Mouse (Mus musculus): ENCODE measurements around the gene Smyd4. TPM values are rescaled to one million over a fixed set of nuclear protein-coding genes. Genes with fewer than 3 reads are reported as not detected.
A peak's percentile ranks its signal among the peaks of the same experiment; 100 is the strongest.

Gene Smyd4
- polyA plus RNA-seq, 1 experiment from 2014 or later: 13.9 TPM

DNA sequence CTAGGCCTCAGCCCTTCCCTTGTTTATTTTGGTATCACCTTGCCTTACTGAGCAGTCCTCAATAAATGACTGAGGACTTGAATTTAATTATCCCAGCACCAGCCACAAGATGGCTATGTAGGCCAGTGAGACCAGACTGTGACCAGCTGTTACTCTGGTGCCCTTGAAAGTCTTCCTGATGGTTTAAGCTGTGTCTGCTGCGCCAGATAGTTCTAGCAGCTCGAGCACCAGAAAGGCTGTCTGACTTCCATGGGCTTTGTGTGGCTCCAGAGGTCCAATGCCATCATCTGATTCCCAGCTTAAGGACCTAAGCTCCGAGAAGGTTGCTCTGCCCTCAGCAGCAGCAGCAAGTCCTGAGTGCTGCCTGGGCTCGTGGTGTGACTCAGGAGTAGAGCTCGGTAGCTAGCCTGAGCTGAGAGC lies 54.0 kb downstream of the Smyd4 start:
- H3K9me3 ChIP-seq (ENCODE audit: control insufficient read depth, low read length): no peaks in the 10 kb centered on the region
- DNase-seq (ENCODE audit: low spot score): peak; percentile 64
- no peak overlapping the region for H3K4me3 ChIP-seq (ENCODE audit: low read depth, low read length)
- no peaks in the 10 kb centered on the region for H3K4me1 ChIP-seq (replicated peaks; ENCODE audit: control insufficient read depth, insufficient read depth, low read length)
- H3K27ac ChIP-seq (ENCODE audit: low read depth, low read length): no peak overlapping the region
- no peak overlapping the region for H3K4me2 ChIP-seq (replicated peaks; ENCODE audit: low read depth, low read length)
- no peaks in the 10 kb centered on the region for H3K36me3 ChIP-seq (ENCODE audit: control insufficient read depth, insufficient read depth, low read length)
- WGBS: 70% methylated on average over 5 of the region's 5 CpGs
- H3K27me3 ChIP-seq (ENCODE audit: control insufficient read depth, insufficient read depth, low read length): no peaks in the 10 kb centered on the region
- 0 out of 2 replicates have a peak, but pooled peaks have one; percentile 54 for ATAC-seq (ENCODE audit: low FRiP score)
- H3K9ac ChIP-seq (ENCODE audit: low read depth, low read length): 0 out of 2 replicates have a peak overlapping the region, but pooled peaks have one; percentile 16

DNA sequence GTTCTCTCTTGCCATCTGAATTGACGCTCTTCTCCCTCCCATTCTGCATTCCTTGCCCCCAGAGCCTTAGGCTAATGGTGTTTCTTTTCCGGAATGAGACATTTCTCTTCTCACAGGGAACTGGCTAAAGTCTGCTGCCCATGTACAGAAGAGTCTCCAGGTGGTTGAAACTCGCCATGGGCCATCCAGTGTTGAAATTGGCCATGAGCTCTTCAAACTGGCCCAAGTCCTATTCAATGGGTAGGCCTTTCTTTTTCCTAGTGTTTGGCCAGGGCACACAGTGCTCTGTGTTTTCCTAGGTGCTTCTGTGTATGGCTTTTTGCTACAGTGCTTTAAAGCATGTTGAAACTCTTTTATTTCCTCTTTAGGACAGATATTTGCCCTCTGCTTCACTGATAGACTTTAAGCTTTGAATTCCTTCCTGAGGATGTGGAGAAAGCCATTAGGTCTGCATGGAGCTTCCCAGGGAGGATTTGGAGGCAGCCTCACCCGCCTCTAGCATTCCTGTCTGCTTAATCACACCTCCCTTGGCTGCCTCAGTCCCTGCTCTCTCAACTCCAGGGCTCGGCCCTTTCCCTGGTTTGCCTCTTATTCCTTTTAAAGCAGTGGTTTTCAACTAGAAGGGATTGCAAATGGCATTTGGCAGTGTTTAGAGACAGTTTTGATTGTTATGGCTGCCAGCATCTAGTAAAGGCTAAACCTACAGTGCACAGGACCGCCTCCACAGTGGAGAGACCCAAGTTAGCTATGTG lies 55.2 kb downstream of the Smyd4 start:
- no peaks in the 10 kb centered on the region for H3K27me3 ChIP-seq (ENCODE audit: control insufficient read depth, insufficient read depth, low read length)
- H3K4me3 ChIP-seq (ENCODE audit: low read depth, low read length): no peak overlapping the region
- no peak overlapping the region for H3K9ac ChIP-seq (ENCODE audit: low read depth, low read length)
- no peak overlapping the region for H3K4me2 ChIP-seq (replicated peaks; ENCODE audit: low read depth, low read length)
- H3K4me1 ChIP-seq (replicated peaks; ENCODE audit: control insufficient read depth, insufficient read depth, low read length): no peaks in the 10 kb centered on the region
- no peaks in the 10 kb centered on the region for H3K9me3 ChIP-seq (ENCODE audit: control insufficient read depth, low read length)
- H3K27ac ChIP-seq (ENCODE audit: low read depth, low read length): no peak overlapping the region
- DNase-seq (ENCODE audit: low spot score) (no peak), ATAC-seq (ENCODE audit: low FRiP score) (no peak)
- H3K36me3 ChIP-seq (ENCODE audit: control insufficient read depth, insufficient read depth, low read length): no peaks in the 10 kb centered on the region
- 76% methylated on average over 6 of the region's 6 CpGs for WGBS

DNA sequence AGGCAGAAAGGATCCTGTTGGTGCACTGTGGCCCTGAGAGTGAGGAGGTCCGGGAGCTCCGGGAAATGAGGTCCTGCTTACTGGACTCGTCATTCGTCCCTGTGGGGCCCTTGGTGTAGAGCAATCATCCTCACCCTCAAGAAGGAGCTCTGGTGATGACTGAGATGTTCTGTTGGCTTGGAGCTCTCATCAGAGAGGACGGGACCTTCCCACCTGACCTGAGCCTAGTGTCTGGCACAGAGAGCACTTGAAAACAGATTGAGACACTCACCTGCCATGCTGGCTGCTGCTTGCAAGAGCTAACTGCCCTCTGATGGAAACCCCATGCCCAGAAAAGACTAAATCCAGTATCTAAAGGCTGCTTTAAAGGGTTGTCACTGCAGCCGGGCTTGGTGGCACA lies 56.6 kb downstream of the Smyd4 start:
- no peaks in the 10 kb centered on the region for H3K4me1 ChIP-seq (replicated peaks; ENCODE audit: control insufficient read depth, insufficient read depth, low read length)
- no peak overlapping the region for H3K4me2 ChIP-seq (replicated peaks; ENCODE audit: low read depth, low read length)
- no peak overlapping the region for H3K27ac ChIP-seq (ENCODE audit: low read depth, low read length)
- H3K27me3 ChIP-seq (ENCODE audit: control insufficient read depth, insufficient read depth, low read length): no peaks in the 10 kb centered on the region
- no peak overlapping the region for H3K4me3 ChIP-seq (ENCODE audit: low read depth, low read length)
- no peaks in the 10 kb centered on the region for H3K36me3 ChIP-seq (ENCODE audit: control insufficient read depth, insufficient read depth, low read length)
- H3K9ac ChIP-seq (ENCODE audit: low read depth, low read length): no peak overlapping the region
- H3K9me3 ChIP-seq (ENCODE audit: control insufficient read depth, low read length): no peaks in the 10 kb centered on the region
- DNase-seq (ENCODE audit: low spot score) (no peak), ATAC-seq (ENCODE audit: low FRiP score) (no peak)
- WGBS: 91% methylated on average over 6 of the region's 6 CpGs

DNA sequence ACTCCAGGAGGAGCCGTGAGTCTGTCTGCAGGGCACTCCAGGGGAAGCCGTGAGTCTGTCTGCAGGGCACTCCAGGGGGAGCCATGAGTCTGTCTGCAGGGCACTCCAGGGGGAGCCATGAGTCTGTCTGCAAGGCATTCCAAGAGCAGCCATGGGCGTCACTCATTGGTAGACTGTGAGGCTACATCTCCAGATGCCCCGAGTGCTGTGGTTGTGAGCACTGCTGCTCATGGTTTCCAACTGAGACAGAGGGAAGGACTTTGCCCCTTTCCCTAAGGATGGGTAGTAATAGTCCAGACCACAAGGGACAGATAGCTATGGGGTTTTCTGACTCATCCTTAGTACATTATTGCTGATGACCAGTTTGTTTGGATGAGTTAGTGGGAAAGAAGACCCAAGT lies 57.9 kb downstream of the Smyd4 start:
- 53% methylated on average over 4 of the region's 4 CpGs for WGBS

DNA sequence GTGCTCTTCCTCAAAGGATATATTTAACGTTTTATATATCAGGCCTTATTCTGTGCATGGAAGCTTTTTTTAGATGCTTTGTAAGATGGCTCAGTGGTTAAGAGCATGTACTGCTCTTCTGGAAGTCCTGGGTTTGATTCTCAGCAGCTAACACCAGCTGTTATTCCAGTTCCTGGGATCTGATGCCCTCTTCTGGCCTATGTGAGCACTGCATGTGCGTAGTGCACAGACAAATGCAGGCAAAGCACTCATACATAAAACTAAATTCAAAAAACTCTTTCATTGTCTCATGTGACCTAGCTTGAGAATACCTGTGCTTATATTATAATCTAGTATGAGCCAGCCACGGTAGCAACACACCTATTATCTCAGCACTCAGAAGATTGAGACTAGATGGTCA lies 58.6 kb downstream of the Smyd4 start:
- H3K27ac ChIP-seq (ENCODE audit: low read depth, low read length): no peak overlapping the region
- H3K4me2 ChIP-seq (replicated peaks; ENCODE audit: low read depth, low read length): no peak overlapping the region
- H3K9me3 ChIP-seq (ENCODE audit: control insufficient read depth, low read length): no peaks in the 10 kb centered on the region
- H3K9ac ChIP-seq (ENCODE audit: low read depth, low read length): no peak overlapping the region
- no peak overlapping the region for H3K4me3 ChIP-seq (ENCODE audit: low read depth, low read length)
- H3K27me3 ChIP-seq (ENCODE audit: control insufficient read depth, insufficient read depth, low read length): no peaks in the 10 kb centered on the region
- no peaks in the 10 kb centered on the region for H3K36me3 ChIP-seq (ENCODE audit: control insufficient read depth, insufficient read depth, low read length)
- peak; percentile 61 for DNase-seq (ENCODE audit: low spot score)
- WGBS: 34% methylated on average over 3 of the region's 3 CpGs
- ATAC-seq (ENCODE audit: low FRiP score): no peak
- H3K4me1 ChIP-seq (replicated peaks; ENCODE audit: control insufficient read depth, insufficient read depth, low read length): no peaks in the 10 kb centered on the region

More for the DNA sequence above, 57.9 kb downstream of the Smyd4 start:
- Histone ChIP-seq H3K4me3 (ENCODE audit: low read depth, low read length) (no peak overlapping the region), H3K4me2 (replicated peaks; ENCODE audit: low read depth, low read length) (no peak overlapping the region), H3K4me1 (replicated peaks; ENCODE audit: control insufficient read depth, insufficient read depth, low read length) (no peaks in the 10 kb centered on the region), H3K36me3 (ENCODE audit: control insufficient read depth, insufficient read depth, low read length) (no peaks in the 10 kb centered on the region), H3K9me3 (ENCODE audit: control insufficient read depth, low read length) (no peaks in the 10 kb centered on the region), H3K9ac (ENCODE audit: low read depth, low read length) (no peak overlapping the region), H3K27me3 (ENCODE audit: control insufficient read depth, insufficient read depth, low read length) (no peaks in the 10 kb centered on the region), H3K27ac (ENCODE audit: low read depth, low read length) (no peak overlapping the region)
- ATAC-seq (ENCODE audit: low FRiP score) (no peak), DNase-seq (ENCODE audit: low spot score) (no peak)

DNA sequence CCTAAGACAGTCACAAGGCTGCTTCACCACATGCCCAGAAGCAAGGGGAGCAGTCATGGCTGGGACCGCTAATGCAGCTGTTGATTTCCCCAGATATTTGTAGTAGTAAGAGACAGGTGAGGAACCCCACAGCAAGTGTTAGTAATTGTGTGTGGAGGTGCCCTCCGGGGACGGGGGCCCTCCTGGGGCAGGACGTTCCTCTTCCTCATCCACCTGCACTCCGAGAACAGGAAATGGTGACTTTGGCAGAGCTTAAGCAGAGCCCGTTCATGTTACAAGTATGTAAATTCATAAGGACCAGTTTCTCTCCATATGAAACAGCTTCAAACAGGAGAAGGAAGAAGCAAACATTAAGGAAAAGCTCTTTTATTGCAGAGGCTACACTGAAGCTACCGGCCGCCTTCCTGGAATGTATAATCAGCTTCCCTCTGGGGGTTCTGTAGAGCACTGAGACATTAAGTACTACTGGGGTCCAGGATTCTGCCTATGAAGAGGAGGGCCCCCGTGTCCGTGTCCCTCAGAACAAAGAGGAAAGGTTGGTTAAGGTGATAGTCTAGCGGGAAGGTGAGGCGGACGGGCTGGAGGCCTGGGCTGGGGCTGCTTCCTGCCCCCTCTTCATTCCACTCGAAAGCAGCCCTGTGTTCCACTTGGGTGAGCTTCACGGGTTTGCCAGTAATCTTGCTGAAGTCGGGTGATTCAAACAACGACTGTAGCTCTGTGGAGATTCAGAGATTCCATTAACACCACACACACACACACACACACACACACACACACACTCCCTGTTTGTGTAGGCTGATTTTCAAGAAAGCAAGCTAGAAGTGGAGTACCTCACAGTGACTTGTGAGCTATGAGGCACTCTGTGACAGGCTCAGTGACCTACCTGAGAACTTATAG lies 61.7 kb downstream of the Smyd4 start:
- 85% methylated on average over 17 of the region's 17 CpGs for WGBS
- H3K27ac ChIP-seq (ENCODE audit: low read depth, low read length): no peak overlapping the region
- no peaks in the 10 kb centered on the region for H3K9me3 ChIP-seq (ENCODE audit: control insufficient read depth, low read length)
- H3K4me1 ChIP-seq (replicated peaks; ENCODE audit: control insufficient read depth, insufficient read depth, low read length): no peaks in the 10 kb centered on the region
- no peak overlapping the region for H3K4me2 ChIP-seq (replicated peaks; ENCODE audit: low read depth, low read length)
- DNase-seq (ENCODE audit: low spot score): no peak
- no peak overlapping the region for H3K9ac ChIP-seq (ENCODE audit: low read depth, low read length)
- no peak for ATAC-seq (ENCODE audit: low FRiP score)
- no peak overlapping the region for H3K4me3 ChIP-seq (ENCODE audit: low read depth, low read length)
- H3K27me3 ChIP-seq (ENCODE audit: control insufficient read depth, insufficient read depth, low read length): no peaks in the 10 kb centered on the region
- no peaks in the 10 kb centered on the region for H3K36me3 ChIP-seq (ENCODE audit: control insufficient read depth, insufficient read depth, low read length)

DNA sequence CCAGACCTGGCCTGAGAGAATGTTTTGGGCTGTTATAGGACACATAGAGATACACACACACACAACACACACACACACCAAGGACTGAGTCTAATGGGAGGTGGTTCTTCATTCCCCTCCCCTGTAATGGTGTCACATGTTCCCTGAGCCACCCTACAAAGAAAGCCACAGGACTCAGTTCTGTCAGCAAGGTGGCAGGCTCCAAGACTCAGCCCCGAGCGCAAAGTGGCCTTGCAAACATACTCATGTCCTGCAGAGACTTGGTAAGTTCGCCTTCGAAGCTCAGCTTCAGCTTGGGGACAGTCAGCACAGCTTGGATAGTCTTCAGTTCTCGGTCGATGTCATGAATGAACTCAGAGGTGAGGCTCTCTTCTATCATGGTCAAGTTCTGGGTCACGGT lies 62.4 kb downstream of the Smyd4 start:
- no peak overlapping the region for H3K27ac ChIP-seq (ENCODE audit: low read depth, low read length)
- 95% methylated on average over 7 of the region's 7 CpGs for WGBS
- no peaks in the 10 kb centered on the region for H3K27me3 ChIP-seq (ENCODE audit: control insufficient read depth, insufficient read depth, low read length)
- no peak overlapping the region for H3K4me2 ChIP-seq (replicated peaks; ENCODE audit: low read depth, low read length)
- H3K4me1 ChIP-seq (replicated peaks; ENCODE audit: control insufficient read depth, insufficient read depth, low read length): no peaks in the 10 kb centered on the region
- no peak for DNase-seq (ENCODE audit: low spot score)
- ATAC-seq (ENCODE audit: low FRiP score): no peak
- no peaks in the 10 kb centered on the region for H3K9me3 ChIP-seq (ENCODE audit: control insufficient read depth, low read length)
- no peak overlapping the region for H3K4me3 ChIP-seq (ENCODE audit: low read depth, low read length)
- H3K9ac ChIP-seq (ENCODE audit: low read depth, low read length): no peak overlapping the region
- H3K36me3 ChIP-seq (ENCODE audit: control insufficient read depth, insufficient read depth, low read length): no peaks in the 10 kb centered on the region

DNA sequence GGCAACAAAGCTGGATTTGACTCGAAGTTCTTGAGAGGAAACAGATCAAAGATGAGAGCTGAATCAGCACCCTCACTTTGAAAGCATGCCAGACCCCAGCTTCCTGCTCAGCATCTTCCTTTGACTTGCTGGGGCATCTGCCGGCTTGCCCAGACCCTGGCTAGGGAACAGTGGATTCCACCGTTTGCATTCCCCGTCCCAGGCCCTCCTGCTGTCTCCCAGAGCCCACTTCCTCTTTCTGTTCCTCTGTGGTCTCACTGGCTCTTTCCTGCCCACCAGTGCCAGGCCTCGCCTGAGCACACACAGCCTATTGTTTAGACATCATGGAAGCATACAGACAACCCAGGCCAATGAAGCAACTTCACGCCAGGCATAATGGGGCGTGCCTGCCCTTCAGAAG lies 66.9 kb downstream of the Smyd4 start:
- Histone ChIP-seq H3K4me1 (replicated peaks; ENCODE audit: control insufficient read depth, insufficient read depth, low read length) (no peaks in the 10 kb centered on the region), H3K4me2 (replicated peaks; ENCODE audit: low read depth, low read length) (no peak overlapping the region), H3K9ac (ENCODE audit: low read depth, low read length) (no peak overlapping the region), H3K27me3 (ENCODE audit: control insufficient read depth, insufficient read depth, low read length) (no peaks in the 10 kb centered on the region), H3K4me3 (ENCODE audit: low read depth, low read length) (no peak overlapping the region), H3K9me3 (ENCODE audit: control insufficient read depth, low read length) (no peaks in the 10 kb centered on the region), H3K27ac (ENCODE audit: low read depth, low read length) (no peak overlapping the region), H3K36me3 (ENCODE audit: control insufficient read depth, insufficient read depth, low read length) (no peaks in the 10 kb centered on the region)
- WGBS: 57% methylated on average over 7 of the region's 7 CpGs
- ATAC-seq (ENCODE audit: low FRiP score) (no peak), DNase-seq (ENCODE audit: low spot score) (no peak)

All from hindbrain, embryonic 11.5 days (tissue).